Mouse (Mus musculus): ENCODE data around the gene Syne2. TPM values are rescaled to one million over a fixed set of nuclear protein-coding genes. Genes with fewer than 3 reads are reported as not detected.

Gene Syne2
- polyA plus RNA-seq, 1 experiment from 2014 or later: 63.7 TPM

DNA sequence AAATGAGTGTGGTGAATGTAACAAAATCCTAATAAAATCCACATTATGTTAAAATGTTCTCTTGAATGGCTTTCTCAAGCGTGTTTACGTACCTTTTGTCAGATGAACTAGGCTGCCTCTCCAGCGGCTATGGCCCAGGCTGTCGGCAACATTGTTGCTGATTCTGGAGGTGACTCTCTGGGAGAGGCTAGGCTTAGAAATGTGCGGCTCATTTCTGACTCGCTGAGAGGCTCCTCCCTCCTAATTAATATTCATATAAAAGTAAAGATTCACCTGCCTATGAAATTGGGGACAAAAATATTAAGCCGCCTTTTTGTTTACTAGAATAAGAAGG is 77.0 kb downstream of the Syne2 start:
- H3K9me3 ChIP-seq (replicated peaks): no peaks in the 10 kb centered on the region
- no peak overlapping the region for H3K27ac ChIP-seq (ENCODE audit: poor library complexity, severe bottlenecking)
- ATAC-seq (ENCODE audit: insufficient number of reproducible peaks, low FRiP score): no peak
- no peak overlapping the region for H3K4me2 ChIP-seq
- H3K4me1 ChIP-seq (replicated peaks): 0 out of 2 replicates have a peak, but pooled peaks cover 3% of the 10 kb centered on the region
- H3K9ac ChIP-seq: no peak overlapping the region
- H3K4me3 ChIP-seq: no peak overlapping the region
- WGBS: 83% methylated on average over 7 of the region's 7 CpGs
- H3K36me3 ChIP-seq: peaks cover 75% of the 10 kb centered on the region
- H3K27me3 ChIP-seq (replicated peaks): no peaks in the 10 kb centered on the region

DNA sequence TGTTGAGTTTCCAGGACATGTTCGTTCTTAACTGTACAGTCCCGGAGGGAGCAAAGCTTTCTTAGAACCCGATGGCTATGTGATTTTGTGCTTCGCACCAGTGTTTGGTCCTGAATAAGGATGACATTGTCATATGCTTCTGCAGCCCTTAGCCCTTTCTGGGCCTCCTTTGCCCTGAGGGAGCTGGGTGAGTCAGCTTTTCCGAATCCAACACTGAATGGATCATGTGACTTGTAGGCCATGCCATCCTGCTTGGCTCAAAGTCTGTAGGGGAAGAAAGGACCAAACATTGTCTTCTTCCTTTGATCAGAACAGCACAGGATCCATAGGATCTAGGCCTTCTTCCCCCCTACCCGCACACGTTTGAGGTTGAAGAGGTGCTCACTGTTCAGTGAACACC is 79.9 kb downstream of the Syne2 start:
- no peak for ATAC-seq (ENCODE audit: insufficient number of reproducible peaks, low FRiP score)
- Histone ChIP-seq H3K9me3 (replicated peaks) (0 out of 2 replicates have a peak, but pooled peaks cover 6% of the 10 kb centered on the region), H3K9ac (no peak overlapping the region), H3K36me3 (peaks cover 64% of the 10 kb centered on the region), H3K4me1 (replicated peaks) (0 out of 2 replicates have a peak, but pooled peaks cover 3% of the 10 kb centered on the region), H3K4me3 (no peak overlapping the region), H3K27ac (ENCODE audit: poor library complexity, severe bottlenecking) (no peak overlapping the region), H3K4me2 (no peak overlapping the region), H3K27me3 (replicated peaks) (no peaks in the 10 kb centered on the region)
- WGBS: 83% methylated on average over 7 of the region's 7 CpGs

DNA sequence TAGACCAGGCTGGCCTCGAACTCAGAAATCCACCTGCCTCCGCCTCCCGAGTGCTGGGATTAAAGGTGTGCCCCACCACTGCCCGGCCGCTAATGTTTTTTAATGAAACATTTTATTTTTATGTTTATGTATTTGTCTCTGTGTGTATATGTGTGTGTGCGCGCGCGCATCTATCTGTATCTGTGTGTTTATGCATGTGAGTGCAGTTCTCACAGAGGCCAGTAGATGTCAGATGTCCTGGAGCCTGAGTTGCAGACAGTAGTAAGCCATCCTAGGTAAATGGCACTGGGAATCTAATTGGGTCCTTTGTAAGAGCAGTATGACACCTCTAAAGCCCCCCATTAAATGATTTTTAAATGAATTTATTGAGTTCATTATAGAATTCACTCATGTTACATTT is 83.8 kb downstream of the Syne2 start:
- H3K36me3 ChIP-seq: peaks cover 61% of the 10 kb centered on the region
- H3K4me2 ChIP-seq: no peak overlapping the region
- no peak overlapping the region for H3K9ac ChIP-seq
- H3K4me1 ChIP-seq (replicated peaks): 0 out of 2 replicates have a peak, but pooled peaks cover 3% of the 10 kb centered on the region
- no peak for ATAC-seq (ENCODE audit: insufficient number of reproducible peaks, low FRiP score)
- no peaks in the 10 kb centered on the region for H3K27me3 ChIP-seq (replicated peaks)
- H3K27ac ChIP-seq (ENCODE audit: poor library complexity, severe bottlenecking): no peak overlapping the region
- 0 out of 2 replicates have a peak, but pooled peaks cover 6% of the 10 kb centered on the region for H3K9me3 ChIP-seq (replicated peaks)
- no peak overlapping the region for H3K4me3 ChIP-seq
- WGBS: 94% methylated on average over 9 of the region's 9 CpGs

DNA sequence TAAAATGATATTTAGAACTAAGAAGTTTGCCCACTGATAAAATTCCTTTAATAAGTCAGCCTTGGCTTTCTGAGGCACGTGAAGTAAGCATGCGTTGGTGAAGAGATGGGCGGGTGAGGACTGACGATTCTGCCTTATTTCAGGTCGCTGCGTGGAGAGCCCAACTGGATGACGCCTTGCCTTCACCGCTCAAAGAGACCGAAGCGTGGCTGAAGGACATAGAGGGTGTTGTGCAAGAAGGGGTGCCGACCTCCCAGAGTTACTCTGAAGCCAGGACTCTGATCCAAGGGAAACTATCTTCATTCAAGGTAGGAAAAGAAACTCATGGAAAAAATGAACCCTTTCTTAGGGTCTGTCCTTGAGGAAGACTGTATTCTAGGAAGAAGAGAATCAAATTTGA is 86.1 kb downstream of the Syne2 start:
- no peak overlapping the region for H3K9ac ChIP-seq
- 0 out of 2 replicates have a peak, but pooled peaks cover 6% of the 10 kb centered on the region for H3K9me3 ChIP-seq (replicated peaks)
- no peak overlapping the region for H3K27ac ChIP-seq (ENCODE audit: poor library complexity, severe bottlenecking)
- H3K36me3 ChIP-seq: peaks cover 50% of the 10 kb centered on the region
- H3K4me3 ChIP-seq: no peak overlapping the region
- WGBS: 89% methylated on average over 11 of the region's 11 CpGs
- no peak overlapping the region for H3K4me2 ChIP-seq
- no peak for ATAC-seq (ENCODE audit: insufficient number of reproducible peaks, low FRiP score)
- no peaks in the 10 kb centered on the region for H3K27me3 ChIP-seq (replicated peaks)
- H3K4me1 ChIP-seq (replicated peaks): no peaks in the 10 kb centered on the region

DNA sequence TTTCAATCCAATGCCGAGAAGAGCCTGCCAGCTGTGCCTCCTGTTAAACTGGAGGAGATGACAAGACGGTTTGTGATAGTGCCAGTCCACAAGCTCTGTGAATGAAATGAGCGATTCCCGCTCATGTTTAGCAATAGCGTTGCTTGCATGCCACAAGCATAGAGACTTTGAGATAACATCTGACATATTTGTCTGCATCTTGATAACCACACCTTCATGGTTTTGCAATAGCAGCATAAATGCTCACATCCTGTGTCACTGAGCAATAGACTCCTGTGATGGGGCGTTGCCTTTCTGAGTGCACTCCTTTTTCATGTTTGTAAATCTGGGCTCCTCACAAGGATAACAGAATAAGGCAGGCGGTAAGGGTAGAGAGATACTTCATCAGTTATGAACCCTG is 87.4 kb downstream of the Syne2 start:
- no peak overlapping the region for H3K4me2 ChIP-seq
- no peak for ATAC-seq (ENCODE audit: insufficient number of reproducible peaks, low FRiP score)
- WGBS: 87% methylated on average over 7 of the region's 7 CpGs

DNA sequence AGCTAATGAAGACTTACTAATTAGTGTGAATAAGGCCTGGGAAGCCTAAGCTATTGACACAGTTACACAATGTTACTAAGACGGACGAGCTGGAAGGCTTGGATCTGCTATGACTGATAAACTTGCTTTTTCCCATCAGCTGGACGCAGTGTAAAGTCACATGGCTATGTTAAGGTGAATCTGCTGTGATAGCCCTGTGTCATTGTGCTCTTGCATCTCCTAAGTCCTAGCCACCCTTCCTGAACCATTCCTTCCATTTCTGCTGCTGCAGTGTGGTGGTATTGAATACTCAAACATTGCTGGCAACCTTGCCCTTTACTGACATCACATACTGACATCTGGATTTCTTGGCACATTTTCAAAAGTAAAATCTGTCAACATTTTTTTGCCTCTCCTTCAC is 90.5 kb downstream of the Syne2 start:
- no peak overlapping the region for H3K4me3 ChIP-seq
- 70% methylated on average over 3 of the region's 3 CpGs for WGBS

More for the DNA sequence above, 87.4 kb downstream of the Syne2 start:
- Histone ChIP-seq H3K27ac (ENCODE audit: poor library complexity, severe bottlenecking) (no peak overlapping the region), H3K4me3 (no peak overlapping the region), H3K27me3 (replicated peaks) (no peaks in the 10 kb centered on the region), H3K9me3 (replicated peaks) (0 out of 2 replicates have a peak, but pooled peaks cover 6% of the 10 kb centered on the region), H3K36me3 (peaks cover 52% of the 10 kb centered on the region), H3K4me1 (replicated peaks) (no peaks in the 10 kb centered on the region), H3K9ac (no peak overlapping the region)

DNA sequence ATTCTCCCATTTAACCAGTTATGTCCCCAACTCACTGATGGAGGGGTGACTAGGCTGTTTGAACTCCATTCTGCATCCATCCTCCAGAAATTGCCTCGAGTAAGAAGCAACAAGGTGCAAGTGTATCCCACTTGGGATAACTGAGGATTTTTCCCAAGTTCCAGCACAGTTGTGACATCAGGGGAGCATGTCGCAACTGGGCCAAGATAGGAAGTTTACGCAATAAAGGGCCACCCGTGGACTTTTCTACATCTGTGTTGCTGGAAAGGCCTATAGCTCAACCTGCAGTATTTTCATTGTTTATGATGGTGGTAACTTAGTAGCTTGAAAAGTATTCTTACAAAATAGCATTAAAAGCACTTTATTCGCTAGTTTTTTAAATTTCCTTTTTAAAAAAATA is 97.8 kb downstream of the Syne2 start:
- Histone ChIP-seq H3K27ac (ENCODE audit: poor library complexity, severe bottlenecking) (no peak overlapping the region), H3K4me3 (no peak overlapping the region), H3K9me3 (replicated peaks) (no peaks in the 10 kb centered on the region), H3K36me3 (peaks cover 67% of the 10 kb centered on the region), H3K4me2 (no peak overlapping the region), H3K4me1 (replicated peaks) (no peaks in the 10 kb centered on the region), H3K9ac (no peak overlapping the region), H3K27me3 (replicated peaks) (no peaks in the 10 kb centered on the region)
- 83% methylated on average over 5 of the region's 5 CpGs for WGBS
- ATAC-seq (ENCODE audit: insufficient number of reproducible peaks, low FRiP score): no peak

More for the DNA sequence above, 90.5 kb downstream of the Syne2 start:
- Histone ChIP-seq H3K9me3 (replicated peaks) (no peaks in the 10 kb centered on the region), H3K27me3 (replicated peaks) (no peaks in the 10 kb centered on the region), H3K9ac (no peak overlapping the region), H3K4me1 (replicated peaks) (no peaks in the 10 kb centered on the region), H3K36me3 (peaks cover 68% of the 10 kb centered on the region), H3K4me2 (no peak overlapping the region), H3K27ac (ENCODE audit: poor library complexity, severe bottlenecking) (no peak overlapping the region)
- ATAC-seq (ENCODE audit: insufficient number of reproducible peaks, low FRiP score): no peak

DNA sequence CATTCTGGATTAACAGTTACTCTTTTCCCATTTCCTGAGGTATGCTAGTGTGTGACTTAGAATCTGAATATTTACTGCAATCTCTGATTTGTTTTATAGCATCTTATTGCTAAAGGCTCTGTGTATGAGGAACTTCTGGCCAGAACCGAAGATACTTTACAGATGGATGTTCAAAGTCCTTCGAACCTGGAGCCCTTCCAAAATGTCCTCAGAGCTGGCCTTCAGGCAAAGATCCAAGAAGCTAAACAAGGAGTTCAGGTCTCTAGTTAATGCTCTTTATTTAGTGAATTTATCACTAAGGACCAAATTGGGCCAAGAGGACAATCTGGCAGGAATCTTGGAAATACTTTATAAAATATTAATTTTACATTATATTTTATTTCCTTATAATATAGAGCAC is 100.5 kb downstream of the Syne2 start:
- H3K9me3 ChIP-seq (replicated peaks): no peaks in the 10 kb centered on the region
- no peak overlapping the region for H3K4me3 ChIP-seq
- no peak overlapping the region for H3K9ac ChIP-seq
- no peak overlapping the region for H3K27ac ChIP-seq (ENCODE audit: poor library complexity, severe bottlenecking)
- no peak overlapping the region for H3K4me2 ChIP-seq
- no peak for ATAC-seq (ENCODE audit: insufficient number of reproducible peaks, low FRiP score)
- H3K4me1 ChIP-seq (replicated peaks): no peaks in the 10 kb centered on the region; the same call in 1 of the 2 replicates
- no peaks in the 10 kb centered on the region for H3K27me3 ChIP-seq (replicated peaks)
- 91% methylated on average over 2 of the region's 2 CpGs for WGBS
- peaks cover 57% of the 10 kb centered on the region for H3K36me3 ChIP-seq

DNA sequence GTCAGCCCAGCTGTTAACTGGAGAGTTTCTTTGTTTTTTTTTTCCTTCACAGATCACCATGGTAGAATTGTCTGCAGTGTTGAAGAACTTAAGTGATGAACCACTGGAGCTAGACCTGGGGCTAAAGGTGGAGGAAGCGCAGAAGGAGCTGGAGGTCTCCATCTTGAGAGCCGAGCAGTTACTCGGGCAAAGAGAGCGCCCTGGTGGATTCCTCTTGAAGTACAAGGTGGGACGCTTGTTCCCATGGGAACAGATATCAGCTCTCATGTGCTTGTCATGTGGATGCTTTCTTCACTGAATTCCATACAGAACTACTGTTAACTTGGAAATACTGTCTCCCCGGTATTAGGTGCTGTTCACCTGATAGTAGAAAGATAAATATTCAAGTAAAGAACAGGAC is 101.0 kb downstream of the Syne2 start:
- Histone ChIP-seq H3K9ac (no peak overlapping the region), H3K4me3 (no peak overlapping the region), H3K4me1 (replicated peaks) (no peaks in the 10 kb centered on the region; the same call in 1 of the 2 replicates), H3K27ac (ENCODE audit: poor library complexity, severe bottlenecking) (no peak overlapping the region), H3K27me3 (replicated peaks) (no peaks in the 10 kb centered on the region), H3K9me3 (replicated peaks) (no peaks in the 10 kb centered on the region), H3K36me3 (peaks cover 57% of the 10 kb centered on the region), H3K4me2 (no peak overlapping the region)
- WGBS: 48% methylated on average over 6 of the region's 6 CpGs
- ATAC-seq (ENCODE audit: insufficient number of reproducible peaks, low FRiP score): no peak

DNA sequence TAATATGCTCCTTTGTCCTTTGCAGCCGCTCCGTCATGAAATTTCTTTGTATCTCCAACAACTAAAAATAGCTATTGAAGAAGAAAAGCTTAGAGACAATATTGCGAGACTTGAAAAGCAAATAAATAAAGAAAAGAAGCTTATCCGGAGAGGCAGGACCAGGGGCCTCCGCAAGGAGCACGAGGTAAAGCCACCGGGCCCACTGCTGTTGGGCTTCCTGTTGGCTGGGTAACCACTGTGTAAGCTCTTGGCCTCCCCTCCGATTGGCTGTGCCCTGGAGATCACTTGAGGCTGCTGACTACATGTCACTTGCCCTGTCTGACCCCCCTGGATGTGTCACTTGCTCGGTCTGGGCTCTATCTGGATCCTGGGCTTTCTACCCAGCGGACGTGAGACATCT is 105.0 kb downstream of the Syne2 start:
- Histone ChIP-seq H3K9me3 (replicated peaks) (no peaks in the 10 kb centered on the region), H3K4me3 (no peak overlapping the region), H3K9ac (no peak overlapping the region), H3K4me1 (replicated peaks) (no peaks in the 10 kb centered on the region; the same call in 1 of the 2 replicates), H3K27ac (ENCODE audit: poor library complexity, severe bottlenecking) (no peak overlapping the region), H3K36me3 (peaks cover 69% of the 10 kb centered on the region), H3K4me2 (no peak overlapping the region), H3K27me3 (replicated peaks) (no peaks in the 10 kb centered on the region)
- 45% methylated on average over 11 of the region's 11 CpGs for WGBS
- ATAC-seq (ENCODE audit: insufficient number of reproducible peaks, low FRiP score): no peak

DNA sequence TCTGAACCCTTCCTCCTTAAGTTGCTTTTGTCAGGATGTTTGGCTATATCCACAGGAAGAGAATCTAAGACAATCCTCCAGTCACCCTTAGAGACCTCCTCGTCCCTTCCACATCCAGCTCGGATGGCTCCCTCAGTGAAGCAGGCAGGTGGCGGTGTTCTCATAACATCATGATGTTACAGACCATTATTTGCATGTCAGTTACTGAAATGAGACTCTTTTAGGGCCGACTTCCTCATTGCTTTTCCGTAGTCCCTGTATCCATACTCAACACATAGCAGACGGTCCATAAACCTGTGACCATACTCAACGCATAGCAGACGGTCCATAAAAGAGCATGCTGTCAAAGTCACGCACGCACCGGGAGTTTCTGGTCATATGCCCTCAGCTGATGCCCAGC is 106.9 kb downstream of the Syne2 start:
- Histone ChIP-seq H3K9ac (no peak overlapping the region), H3K36me3 (peaks cover 77% of the 10 kb centered on the region), H3K27me3 (replicated peaks) (no peaks in the 10 kb centered on the region), H3K9me3 (replicated peaks) (no peaks in the 10 kb centered on the region), H3K27ac (ENCODE audit: poor library complexity, severe bottlenecking) (no peak overlapping the region), H3K4me3 (no peak overlapping the region), H3K4me1 (replicated peaks) (no peaks in the 10 kb centered on the region; the same call in 1 of the 2 replicates), H3K4me2 (no peak overlapping the region)
- ATAC-seq (ENCODE audit: insufficient number of reproducible peaks, low FRiP score): no peak
- 89% methylated on average over 11 of the region's 11 CpGs for WGBS

DNA sequence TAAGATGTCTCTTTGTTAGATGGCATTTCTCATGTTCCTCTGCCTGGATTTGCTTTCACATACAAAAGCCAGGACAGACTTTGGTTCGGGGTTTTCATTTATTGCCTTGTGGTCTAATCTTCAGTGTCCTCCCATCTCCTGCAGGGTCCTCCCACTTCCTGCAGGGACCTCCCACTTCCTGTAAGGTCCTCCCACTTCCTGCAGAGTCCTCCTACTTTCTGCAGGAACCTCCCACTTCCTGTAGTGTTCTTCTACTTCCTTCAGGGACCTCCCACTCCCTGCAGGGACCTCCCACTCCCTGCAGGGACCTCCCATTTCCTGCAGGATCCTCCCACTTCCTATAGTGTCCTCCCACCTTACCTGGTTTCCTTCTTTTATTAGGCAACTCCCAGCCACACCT is 109.7 kb downstream of the Syne2 start:
- ATAC-seq (ENCODE audit: insufficient number of reproducible peaks, low FRiP score): no peak
- Histone ChIP-seq H3K9ac (no peak overlapping the region), H3K4me1 (replicated peaks) (no peaks in the 10 kb centered on the region; the same call in 1 of the 2 replicates), H3K4me3 (no peak overlapping the region), H3K27ac (ENCODE audit: poor library complexity, severe bottlenecking) (no peak overlapping the region), H3K27me3 (replicated peaks) (no peaks in the 10 kb centered on the region), H3K4me2 (no peak overlapping the region), H3K9me3 (replicated peaks) (no peaks in the 10 kb centered on the region), H3K36me3 (peaks cover 86% of the 10 kb centered on the region)
- 69% methylated on average over 1 of the region's 1 CpGs for WGBS

Measured in heart, embryonic 12.5 days (tissue).